Mouse (Mus musculus): ENCODE results near the gene Gm8332.
"Not testable (repeated sequence)": the region's sequence is repeated elsewhere in the genome, so short reads cannot be mapped to it uniquely, and the experiment has no call there.

Gene Gm8332

GRCm38 (mm10) chr12:88250000-88250399, at the start of gene Gm8332:
TSS of gene Gm8332 (minus strand) at chr12:88250100.
- not testable (repeated sequence) for DNase-seq (ENCODE audit: low read depth, low spot score)

DNA sequence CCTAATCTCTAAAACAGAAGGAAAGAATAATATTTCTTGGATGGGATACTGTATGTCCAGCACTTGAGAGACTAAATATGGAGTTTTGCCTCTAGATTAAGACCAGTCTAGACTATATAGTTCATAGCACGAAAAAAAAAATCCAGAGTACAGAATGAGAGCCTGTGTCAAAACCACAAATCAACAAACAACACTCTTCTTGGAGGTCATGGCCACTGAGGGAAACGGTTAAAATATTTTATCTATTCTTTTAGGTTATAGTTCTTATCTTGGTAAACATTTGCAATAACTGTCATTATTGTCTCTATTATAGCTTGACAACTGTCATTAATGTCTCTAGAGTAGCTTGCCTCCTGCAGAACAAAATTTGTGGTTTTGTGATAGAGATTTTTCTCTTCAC, 47.3 kb upstream of the Gm8332 start:
- not testable (repeated sequence) for DNase-seq (ENCODE audit: low read depth, low spot score)

- DNase-seq (ENCODE audit: low read depth, low spot score) = not testable (repeated sequence)
Measured at GRCm38 (mm10) chr12:88293082-88293481, 43.2 kb upstream of the Gm8332 start.

DNA sequence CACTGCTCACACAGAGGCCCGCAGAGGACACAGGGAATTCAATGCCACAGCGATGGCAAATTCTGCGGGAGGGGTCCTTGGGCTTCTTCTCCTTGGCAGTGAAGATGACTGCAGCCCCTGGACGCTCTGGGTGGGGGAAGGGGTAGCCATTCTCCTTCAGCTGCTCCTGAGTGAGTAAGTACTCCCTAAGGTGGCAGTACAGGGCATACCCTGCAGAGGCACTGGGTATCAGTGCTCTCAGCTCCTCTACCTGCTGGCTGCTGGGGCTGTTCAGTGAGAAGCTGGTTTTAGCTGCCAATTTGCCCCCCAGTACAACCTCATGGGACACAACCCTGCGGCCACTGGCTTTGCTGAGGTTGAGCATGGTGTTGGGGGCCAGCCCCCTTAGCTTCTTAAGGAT, 35.3 kb upstream of the Gm8332 start:
- DNase-seq (ENCODE audit: low read depth, low spot score) = not testable (repeated sequence)

- not testable (repeated sequence) for DNase-seq (ENCODE audit: low read depth, low spot score)
Measured at GRCm38 (mm10) chr12:88274400-88274799, 24.5 kb upstream of the Gm8332 start, which contains the start of gene Gm5662. TSS of gene Gm5662 (minus strand) at chr12:88274500.

GRCm38 (mm10) chr12:88257241-88257640, 7.3 kb upstream of the Gm8332 start:
- no peak for DNase-seq (ENCODE audit: low read depth, low spot score)

GRCm38 (mm10) chr12:88255917-88256316, 6.0 kb upstream of the Gm8332 start:
- not testable (repeated sequence) for DNase-seq (ENCODE audit: low read depth, low spot score)

GRCm38 (mm10) chr12:88245786-88246185, 4.1 kb downstream of the Gm8332 start:
- not testable (repeated sequence) for DNase-seq (ENCODE audit: low read depth, low spot score)

DNA sequence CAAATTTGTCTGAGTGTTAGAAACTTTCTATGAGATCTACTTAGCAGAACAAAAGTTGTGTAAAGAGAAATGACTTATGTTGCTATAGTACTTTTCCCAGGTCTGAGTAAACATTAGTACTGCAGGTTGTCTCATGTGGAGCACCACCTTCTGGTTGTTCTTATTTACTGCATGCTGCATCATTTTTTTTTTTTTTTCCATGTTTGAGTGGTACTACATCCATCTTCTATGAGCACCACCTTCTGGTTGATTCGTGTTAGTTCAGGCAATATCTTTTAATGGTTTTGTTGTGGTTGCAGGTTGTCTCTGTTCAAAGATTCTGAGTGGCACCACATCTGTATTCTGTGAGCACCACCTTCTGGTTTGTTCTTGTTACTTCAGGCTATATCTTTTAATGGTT, 7.0 kb downstream of the Gm8332 start:
- not testable (repeated sequence) for DNase-seq (ENCODE audit: low read depth, low spot score)

GRCm38 (mm10) chr12:88219445-88219844, 30.5 kb downstream of the Gm8332 start:
- DNase-seq (ENCODE audit: low read depth, low spot score) = no peak

- not testable (repeated sequence) for DNase-seq (ENCODE audit: low read depth, low spot score)
Measured at GRCm38 (mm10) chr12:88218059-88218458, 31.8 kb downstream of the Gm8332 start.

DNA sequence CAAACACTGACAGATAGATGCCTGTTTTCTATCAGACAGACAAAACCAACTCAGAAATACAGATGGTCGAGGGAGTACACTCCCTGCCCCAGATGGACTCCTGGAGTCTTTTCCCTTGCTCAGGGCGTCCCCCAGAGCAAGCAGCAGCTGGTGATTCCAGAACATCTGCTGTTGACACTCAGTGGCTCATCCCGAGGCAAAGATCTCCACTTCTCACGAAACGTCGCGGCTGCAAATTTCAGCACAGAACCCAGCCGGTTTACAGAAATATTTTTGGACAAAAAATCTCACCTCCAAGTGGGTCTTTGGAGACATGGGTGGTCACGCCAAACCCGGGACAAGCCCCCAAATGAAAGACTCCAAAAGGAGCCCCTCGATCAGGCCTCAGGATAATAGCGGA, 35.3 kb downstream of the Gm8332 start:
- no peak for DNase-seq (ENCODE audit: low read depth, low spot score)

- DNase-seq (ENCODE audit: low read depth, low spot score) = not testable (repeated sequence)
Measured at GRCm38 (mm10) chr12:88211458-88211857, 38.4 kb downstream of the Gm8332 start.

DNA sequence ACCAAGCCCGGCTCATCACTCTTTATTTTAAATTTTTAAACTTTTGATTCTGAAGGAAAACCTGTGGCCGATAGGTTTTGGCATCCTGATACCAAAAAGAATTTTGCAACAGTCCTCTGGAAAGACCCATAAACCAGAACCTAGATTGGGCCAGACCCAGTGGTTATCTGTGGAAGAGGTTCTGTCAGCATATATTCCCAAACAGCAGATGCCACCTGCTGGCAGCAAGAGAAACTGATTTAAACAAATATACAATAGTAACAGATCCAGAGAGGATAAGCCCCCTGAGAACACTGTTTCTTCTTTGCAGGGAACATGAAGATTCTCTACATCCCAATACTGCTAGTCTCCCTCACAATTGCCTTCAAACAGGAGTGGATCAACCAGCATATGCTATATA, 47.0 kb downstream of the Gm8332 start:
- no peak for DNase-seq (ENCODE audit: low read depth, low spot score)
